Mouse (Mus musculus) megakaryocyte, embryonic 14.5 days (primary cell): ENCODE results near the gene Ndufaf1.

ENCODE experiments used
- FLI1 ChIP-seq: IDR thresholded peaks from 2 replicates; pipeline ENCODE4 v1.6.1; 2012; ENCODE audit warnings: low read length, inconsistent platforms, mixed read lengths
- GATA1 ChIP-seq: IDR thresholded peaks from 3 replicates; pipeline ENCODE4 v1.6.1; 2012; ENCODE audit warnings: mixed read lengths, low read length, inconsistent platforms, borderline replicate concordance

DNA sequence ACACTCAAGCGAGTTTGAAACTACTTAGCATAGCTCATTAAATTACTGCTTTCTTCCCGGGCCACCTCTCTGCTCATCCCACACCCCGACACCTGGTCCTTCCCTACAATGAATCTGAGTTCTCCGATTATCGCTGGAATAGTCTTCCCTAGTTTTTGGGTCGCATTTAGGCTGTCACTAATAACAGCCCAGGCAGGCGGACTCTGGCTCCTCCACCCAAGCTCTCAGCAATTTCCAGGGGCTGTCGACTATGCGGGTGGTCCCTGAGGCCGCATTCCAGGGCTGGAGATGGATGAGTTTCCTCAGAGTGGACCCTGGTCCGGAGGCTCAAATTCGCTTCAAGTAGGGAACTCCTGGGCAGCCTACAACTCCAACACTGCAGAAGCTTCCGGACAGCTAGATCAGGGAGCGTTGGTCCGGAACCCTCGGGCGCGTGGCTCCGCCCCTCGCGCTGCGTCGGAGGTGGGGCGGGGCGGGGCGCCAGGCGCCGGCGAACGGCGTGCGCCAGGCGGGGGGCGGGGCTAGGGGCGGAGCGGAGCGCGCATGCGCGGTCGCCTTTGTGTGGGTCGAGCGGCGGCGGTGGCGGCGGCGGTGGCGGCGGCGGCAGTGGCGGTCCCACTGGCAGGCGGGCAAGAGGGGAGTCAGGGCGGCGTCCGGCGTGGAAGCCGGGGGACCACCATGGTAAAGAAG is 12.0 kb upstream of the Ndufaf1 start, which contains the start of gene Rtf1:
- no peak for TF ChIP-seq GATA1
- TF ChIP-seq FLI1 = no peak
